Mouse (Mus musculus): ENCODE data around the gene Ltf. TPM values are rescaled to one million over a fixed set of nuclear protein-coding genes. Genes with fewer than 3 reads are reported as not detected.

The Ltf gene
- polyA plus RNA-seq (2012; rRNA removed) = 0.85 and 1.1 TPM in 2 replicates

DNA sequence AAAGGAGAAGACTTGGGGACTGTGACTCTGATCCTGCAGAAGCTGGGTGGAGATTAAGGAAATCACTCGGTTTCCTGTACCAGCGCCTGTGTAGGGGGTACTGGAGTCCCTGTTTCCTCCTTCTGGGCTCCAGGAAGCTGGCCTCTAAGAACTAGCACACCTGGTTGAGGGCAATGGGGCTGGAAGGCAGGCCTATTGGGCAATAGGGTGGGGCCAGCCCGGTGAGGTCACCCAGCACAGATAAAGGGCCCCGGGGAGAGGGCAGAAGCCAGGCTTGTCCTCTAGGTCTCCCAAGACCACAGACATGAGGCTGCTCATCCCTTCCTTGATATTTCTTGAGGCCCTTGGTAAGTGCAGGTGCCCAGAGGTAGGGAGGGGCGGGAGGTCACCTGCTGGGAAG, at the start of gene Ltf:
TSS of gene Ltf (plus strand) at position 250 of the 400 bp plus-strand sequence.
- 37% methylated on average over 5 of the region's 5 CpGs for WGBS

GRCm38 (mm10) chr9:110979411-110979810, 39.7 kb upstream of the Ltf start:
- 88% methylated on average over 11 of the region's 11 CpGs for WGBS
- DNase-seq (ENCODE audit: low read depth, low spot score) = no peak

More for the DNA sequence above, at the start of gene Ltf:
- DNase-seq (ENCODE audit: low read depth, low spot score) = no peak

DNA sequence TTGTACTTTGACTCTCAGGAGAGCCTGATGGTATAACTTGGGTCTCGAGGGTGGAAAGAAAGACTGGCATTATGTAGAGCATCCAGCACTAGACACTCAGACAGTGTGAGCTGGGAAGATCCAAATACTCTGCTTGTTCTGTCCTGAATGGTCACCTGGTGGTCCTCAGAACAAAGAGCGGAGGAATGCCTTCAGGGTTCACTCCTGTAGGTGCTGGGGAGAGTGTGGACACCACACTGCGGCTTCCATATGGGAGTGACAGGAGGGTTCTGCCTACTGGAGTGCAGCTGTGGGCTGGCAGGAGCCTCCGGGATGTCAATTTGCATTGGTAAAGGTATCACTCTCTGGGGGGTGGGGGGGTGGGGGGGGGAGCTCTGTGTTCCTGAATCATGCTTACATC, 36.7 kb upstream of the Ltf start:
- 70% methylated on average over 4 of the region's 4 CpGs for WGBS
- no peak for DNase-seq (ENCODE audit: low read depth, low spot score)

DNA sequence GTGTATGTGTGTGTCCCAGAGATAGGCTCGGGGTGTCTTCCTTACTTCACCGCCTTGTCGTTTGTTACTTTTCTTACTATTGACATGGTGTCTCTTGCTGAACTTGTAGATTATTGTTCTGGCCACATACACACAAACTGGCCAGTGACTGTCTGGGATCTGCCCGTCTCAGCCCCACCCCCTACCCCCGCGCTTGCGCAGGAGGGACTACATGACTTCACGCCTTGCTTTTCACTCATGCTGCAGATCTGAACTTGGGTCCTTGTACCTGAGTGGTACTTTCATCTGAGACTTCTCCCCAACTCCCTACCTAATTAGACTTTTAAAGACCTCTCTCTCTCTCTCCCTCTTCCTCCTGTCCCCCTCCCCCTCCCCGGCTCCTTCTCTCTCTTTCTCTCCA, 35.0 kb upstream of the Ltf start:
- WGBS = 94% methylated on average over 9 of the region's 9 CpGs
- no peak for DNase-seq (ENCODE audit: low read depth, low spot score)

DNA sequence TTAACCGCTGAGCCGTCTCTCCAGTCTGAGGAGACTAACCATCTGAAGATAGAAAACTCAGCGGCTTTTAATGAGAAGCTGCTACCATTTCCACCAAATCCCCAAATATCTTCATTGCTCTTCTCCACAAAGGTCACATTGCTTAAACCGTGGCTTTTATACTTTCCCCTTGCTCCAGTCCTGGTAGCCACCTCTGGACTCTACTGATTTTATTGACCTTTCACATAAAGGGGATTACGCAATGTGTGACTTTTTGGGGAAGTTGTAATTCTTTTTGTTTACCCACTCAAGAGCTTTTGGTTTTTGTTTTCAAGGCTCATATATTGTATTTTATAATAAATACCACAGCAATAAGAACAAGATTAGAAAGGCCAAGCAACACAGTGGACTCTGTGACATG, 33.5 kb upstream of the Ltf start:
- no peak for DNase-seq (ENCODE audit: low read depth, low spot score)
- WGBS = 83% methylated on average over 5 of the region's 5 CpGs

- 86% methylated on average over 8 of the region's 8 CpGs for WGBS
- DNase-seq (ENCODE audit: low read depth, low spot score) = no peak
Measured at GRCm38 (mm10) chr9:110985951-110986350, 33.1 kb upstream of the Ltf start.

- DNase-seq (ENCODE audit: low read depth, low spot score) = no peak
- 63% methylated on average over 4 of the region's 4 CpGs for WGBS
Measured at GRCm38 (mm10) chr9:110987331-110987730, 31.7 kb upstream of the Ltf start.

GRCm38 (mm10) chr9:110988078-110988477, 31.0 kb upstream of the Ltf start:
- no peak for DNase-seq (ENCODE audit: low read depth, low spot score)
- WGBS = 54% methylated on average over 3 of the region's 3 CpGs

DNA sequence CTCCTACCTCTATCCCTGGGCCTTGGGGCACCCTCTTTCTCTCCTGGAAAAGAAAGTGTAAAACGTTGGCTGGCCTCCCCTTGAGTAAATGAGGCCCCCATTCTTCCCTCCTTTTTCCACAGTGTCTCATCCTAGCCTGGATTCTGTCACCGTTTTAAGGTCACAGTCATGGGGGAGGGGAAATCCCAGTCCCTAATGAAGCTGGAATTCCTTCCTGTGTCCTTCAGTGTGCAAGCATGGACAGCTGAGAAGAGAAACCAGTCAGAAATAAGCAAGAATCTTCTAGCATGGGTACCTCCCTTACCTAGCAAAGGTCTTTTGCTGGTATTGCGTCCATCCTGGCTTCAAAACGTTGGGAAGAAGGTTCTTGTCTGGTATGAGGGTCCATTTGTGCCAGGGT, 29.9 kb upstream of the Ltf start:
- no peak for DNase-seq (ENCODE audit: low read depth, low spot score)
- WGBS = 56% methylated on average over 4 of the region's 4 CpGs

DNA sequence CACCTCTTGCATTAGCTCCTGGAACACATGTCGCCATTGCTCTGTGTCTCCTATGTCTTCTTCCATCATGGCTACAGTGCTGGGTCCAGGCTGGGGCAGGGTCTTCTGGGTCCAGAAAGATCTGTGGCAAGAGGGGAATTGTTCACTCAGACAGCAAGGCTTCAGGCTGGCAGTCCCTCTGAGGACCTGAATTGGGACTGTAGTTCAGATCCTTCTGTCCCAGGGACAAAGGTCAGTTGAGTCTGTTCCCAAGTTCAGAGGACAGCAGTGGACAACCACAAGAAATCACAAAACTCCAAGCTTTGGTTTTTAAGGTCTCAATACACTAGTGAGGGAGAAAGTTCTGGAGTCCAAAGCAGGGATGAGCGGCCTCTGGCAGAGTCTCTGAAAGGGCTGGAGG, 29.5 kb upstream of the Ltf start:
- 94% methylated on average over 2 of the region's 2 CpGs for WGBS
- DNase-seq (ENCODE audit: low read depth, low spot score) = no peak

GRCm38 (mm10) chr9:110990204-110990603, 28.9 kb upstream of the Ltf start, which contains the start of gene Rtp3:
TSS of gene Rtp3 (minus strand) at chr9:110990583.
- DNase-seq (ENCODE audit: low read depth, low spot score) = no peak
- 12% methylated on average over 6 of the region's 6 CpGs for WGBS

GRCm38 (mm10) chr9:110993281-110993709, 25.8 kb upstream of the Ltf start:
- 9% methylated on average over 3 of the region's 3 CpGs for WGBS
- no peak for DNase-seq (ENCODE audit: low read depth, low spot score)

GRCm38 (mm10) chr9:110994716-110995172, 24.3 kb upstream of the Ltf start:
- WGBS = 4% methylated on average over 13 of the region's 13 CpGs

GRCm38 (mm10) chr9:110997245-110997644, 21.8 kb upstream of the Ltf start:
- peak; percentile 73 for DNase-seq (ENCODE audit: low read depth, low spot score)
- WGBS = 3% methylated on average over 5 of the region's 5 CpGs

More at GRCm38 (mm10) chr9:110994716-110995172, 24.3 kb upstream of the Ltf start:
- peak; percentile 92 for DNase-seq (ENCODE audit: low read depth, low spot score)

- 82% methylated on average over 2 of the region's 2 CpGs for WGBS
- DNase-seq (ENCODE audit: low read depth, low spot score) = no peak
Measured at GRCm38 (mm10) chr9:110999056-110999455, 20.0 kb upstream of the Ltf start.

DNA sequence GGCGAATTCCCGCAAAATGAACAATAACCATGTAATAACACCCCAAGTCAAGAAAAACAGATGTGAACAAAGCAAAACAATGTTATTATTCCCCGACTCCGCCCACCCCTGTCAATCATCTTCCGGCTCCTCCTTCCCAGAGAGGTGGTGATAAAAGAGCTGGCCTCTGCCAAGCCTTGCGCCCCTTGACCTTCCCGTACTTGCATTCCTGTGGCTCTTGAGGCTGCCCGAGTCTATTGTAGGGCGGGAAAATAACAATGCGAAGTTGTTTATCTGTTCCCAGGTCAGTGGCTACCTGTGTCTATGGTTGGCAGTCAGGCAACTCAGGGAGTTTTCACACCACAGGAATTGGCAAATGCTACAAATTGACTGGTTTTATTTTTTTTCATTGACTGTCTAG, 19.2 kb upstream of the Ltf start:
- WGBS = 37% methylated on average over 10 of the region's 10 CpGs
- DNase-seq (ENCODE audit: low read depth, low spot score) = no peak

DNA sequence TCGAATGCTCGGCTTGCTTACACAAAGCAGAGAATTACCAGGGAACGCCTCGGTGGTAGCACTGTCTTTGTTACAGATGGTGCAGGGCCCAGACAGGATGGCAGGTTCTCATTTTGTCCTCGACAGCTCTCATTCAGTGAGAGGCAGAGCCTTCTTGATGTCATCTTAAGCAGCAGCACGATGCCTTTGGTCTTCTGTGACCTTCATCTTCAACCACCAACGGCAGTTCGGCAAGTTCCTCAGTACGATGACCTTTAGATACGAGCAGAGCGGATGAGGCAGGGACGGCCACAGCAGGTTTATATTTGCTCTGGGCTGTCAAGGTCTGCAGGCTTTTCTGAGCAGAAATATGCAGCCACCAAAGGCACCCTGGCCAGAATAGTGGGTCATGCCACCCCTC, 17.4 kb upstream of the Ltf start:
- 74% methylated on average over 12 of the region's 12 CpGs for WGBS
- no peak for DNase-seq (ENCODE audit: low read depth, low spot score)

DNA sequence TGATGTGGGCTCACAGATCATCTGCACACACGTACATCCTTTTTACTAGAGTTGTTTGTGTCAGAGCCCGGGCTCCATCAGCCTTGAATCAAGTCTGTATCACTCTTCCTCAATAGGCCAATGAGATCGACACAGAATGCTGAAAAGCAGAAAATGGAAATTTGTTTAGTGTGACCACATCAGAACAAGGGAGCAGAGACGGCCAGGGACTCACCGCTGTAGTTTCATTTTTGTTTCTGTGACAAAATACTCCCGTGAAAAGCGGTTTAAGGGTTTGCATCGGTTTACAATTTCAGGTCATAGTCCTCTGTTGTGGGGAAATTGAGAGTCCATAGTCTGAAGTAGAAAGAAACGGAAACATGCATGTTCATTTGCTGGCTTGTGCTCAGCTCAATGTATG, 15.8 kb upstream of the Ltf start:
- no peak for DNase-seq (ENCODE audit: low read depth, low spot score)
- WGBS = 61% methylated on average over 9 of the region's 9 CpGs

DNA sequence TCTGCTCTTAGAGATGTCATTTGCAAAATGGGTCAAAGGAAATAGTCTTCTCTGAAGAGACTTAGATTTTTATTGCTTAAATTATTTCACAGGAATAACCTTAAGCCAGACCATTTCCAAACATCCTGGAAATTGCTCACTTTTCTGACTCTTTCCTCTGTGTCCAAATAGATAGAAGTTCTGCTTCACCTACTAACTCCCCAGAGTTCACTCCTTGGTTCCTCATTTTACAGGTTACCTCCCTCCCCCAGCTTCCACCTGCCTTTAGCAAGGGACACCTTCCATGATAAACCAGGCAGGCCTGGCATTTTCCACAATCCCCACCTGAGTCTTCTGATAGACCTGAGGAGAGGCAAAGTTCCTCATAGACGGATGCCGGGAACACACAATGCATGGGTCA, 12.5 kb upstream of the Ltf start:
- WGBS = 93% methylated on average over 2 of the region's 2 CpGs
- no peak for DNase-seq (ENCODE audit: low read depth, low spot score)

GRCm38 (mm10) chr9:111009763-111010162, 9.3 kb upstream of the Ltf start:
- whole genome bisulfite sequencing = 61% methylated on average over 3 of the region's 3 CpGs
- no peak for DNase-seq (ENCODE audit: low read depth, low spot score)

DNA sequence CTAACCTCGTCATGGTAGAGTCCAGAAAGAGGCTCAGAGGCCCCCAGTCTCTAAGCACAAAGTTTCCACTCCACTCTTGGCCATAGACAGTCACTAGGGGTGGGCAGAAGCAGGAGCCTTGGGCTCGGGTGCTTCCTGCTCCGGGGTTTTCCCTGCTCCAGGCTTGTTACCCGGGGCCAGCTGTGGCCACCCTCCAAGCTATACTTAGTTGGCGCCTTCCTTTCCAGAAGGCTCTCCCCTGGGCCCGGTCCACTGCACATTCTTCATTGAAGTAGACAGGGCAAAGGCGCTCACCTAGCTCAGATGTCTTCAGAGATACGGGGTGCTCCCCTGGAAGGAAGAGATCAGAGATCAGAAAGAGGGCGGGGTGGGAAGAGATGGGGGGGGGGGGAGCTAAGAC, 7.5 kb upstream of the Ltf start:
- no peak for DNase-seq (ENCODE audit: low read depth, low spot score)
- WGBS = 68% methylated on average over 9 of the region's 9 CpGs

- WGBS = 77% methylated on average over 3 of the region's 3 CpGs
- no peak for DNase-seq (ENCODE audit: low read depth, low spot score)
Measured at GRCm38 (mm10) chr9:111012041-111012440, 7.0 kb upstream of the Ltf start.
